Mouse (Mus musculus): ENCODE data around the gene Farp1.

Farp1 gene

GRCm38 (mm10) chr14:121058481-121058880 lies 23.5 kb downstream of the Farp1 start:
- no peak for DNase-seq

- no peak for DNase-seq
Measured at GRCm38 (mm10) chr14:121059266-121059665, 24.3 kb downstream of the Farp1 start.

- DNase-seq = no peak
Measured at GRCm38 (mm10) chr14:121060484-121060883, 25.5 kb downstream of the Farp1 start.

GRCm38 (mm10) chr14:121061686-121062085 lies 26.7 kb downstream of the Farp1 start:
- DNase-seq = no peak

GRCm38 (mm10) chr14:121062238-121063082 lies 27.5 kb downstream of the Farp1 start:
- DNase-seq = peak; percentile 73

GRCm38 (mm10) chr14:121064726-121065125 lies 29.7 kb downstream of the Farp1 start:
- DNase-seq = no peak

GRCm38 (mm10) chr14:121073093-121073866 lies 38.3 kb downstream of the Farp1 start:
- DNase-seq = no peak

- peak; percentile 24 for DNase-seq
Measured at GRCm38 (mm10) chr14:121074197-121074734, 39.3 kb downstream of the Farp1 start.

- no peak for DNase-seq
Measured at GRCm38 (mm10) chr14:121080739-121081138, 45.7 kb downstream of the Farp1 start.

- DNase-seq = peak; percentile 84
Measured at GRCm38 (mm10) chr14:121082341-121082740, 47.3 kb downstream of the Farp1 start.

GRCm38 (mm10) chr14:121082793-121083192 lies 47.8 kb downstream of the Farp1 start:
- DNase-seq = no peak

- no peak for DNase-seq
Measured at GRCm38 (mm10) chr14:121083352-121083751, 48.4 kb downstream of the Farp1 start.

GRCm38 (mm10) chr14:121092517-121092916 lies 57.5 kb downstream of the Farp1 start:
- no peak for DNase-seq

- DNase-seq = no peak
Measured at GRCm38 (mm10) chr14:121093860-121094259, 58.9 kb downstream of the Farp1 start.

- DNase-seq = no peak
Measured at GRCm38 (mm10) chr14:121097640-121098435, 62.8 kb downstream of the Farp1 start.

- DNase-seq = no peak
Measured at GRCm38 (mm10) chr14:121099120-121099519, 64.1 kb downstream of the Farp1 start.

- DNase-seq = no peak
Measured at GRCm38 (mm10) chr14:121099876-121100275, 64.9 kb downstream of the Farp1 start.

- no peak for DNase-seq
Measured at GRCm38 (mm10) chr14:121100829-121101228, 65.8 kb downstream of the Farp1 start.

- DNase-seq = no peak
Measured at GRCm38 (mm10) chr14:121101531-121101930, 66.5 kb downstream of the Farp1 start.

GRCm38 (mm10) chr14:121102599-121102998 lies 67.6 kb downstream of the Farp1 start:
- DNase-seq = no peak

- DNase-seq = peak; percentile 33
Measured at GRCm38 (mm10) chr14:121103459-121103858, 68.5 kb downstream of the Farp1 start.

- DNase-seq = no peak
Measured at GRCm38 (mm10) chr14:121104760-121105329, 69.8 kb downstream of the Farp1 start.
